Mouse (Mus musculus) liver, adult (tissue): ENCODE data around the gene Ccni.

Experiments used
- GATA4 ChIP-seq: IDR thresholded peaks from 2 replicates; pipeline ENCODE4 v1.6.1; 2014; ENCODE audit warnings: mild to moderate bottlenecking, low read length; ENCODE audit not compliant: insufficient replicate concordance

The Ccni gene

DNA sequence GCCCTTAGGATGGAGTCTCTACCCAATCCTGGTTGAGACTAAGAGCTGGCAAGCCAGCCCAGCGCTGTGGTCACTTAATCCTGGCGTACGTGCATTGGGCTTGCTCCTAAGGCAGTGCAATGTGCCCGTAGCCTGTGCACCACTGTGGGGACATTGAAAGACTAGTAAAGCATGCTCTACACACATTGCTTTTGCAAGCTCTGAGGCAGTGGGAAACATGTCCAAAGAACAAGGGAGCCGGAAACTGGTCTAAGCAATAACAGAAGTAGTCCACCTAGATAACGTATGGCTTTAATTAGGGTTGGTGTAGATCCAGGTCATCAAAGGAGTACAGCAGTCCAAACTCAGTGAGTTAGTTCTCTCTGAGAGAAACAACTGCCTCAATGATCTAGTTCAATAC, 37.6 kb downstream of the Ccni start:
- no peak for TF ChIP-seq GATA4

DNA sequence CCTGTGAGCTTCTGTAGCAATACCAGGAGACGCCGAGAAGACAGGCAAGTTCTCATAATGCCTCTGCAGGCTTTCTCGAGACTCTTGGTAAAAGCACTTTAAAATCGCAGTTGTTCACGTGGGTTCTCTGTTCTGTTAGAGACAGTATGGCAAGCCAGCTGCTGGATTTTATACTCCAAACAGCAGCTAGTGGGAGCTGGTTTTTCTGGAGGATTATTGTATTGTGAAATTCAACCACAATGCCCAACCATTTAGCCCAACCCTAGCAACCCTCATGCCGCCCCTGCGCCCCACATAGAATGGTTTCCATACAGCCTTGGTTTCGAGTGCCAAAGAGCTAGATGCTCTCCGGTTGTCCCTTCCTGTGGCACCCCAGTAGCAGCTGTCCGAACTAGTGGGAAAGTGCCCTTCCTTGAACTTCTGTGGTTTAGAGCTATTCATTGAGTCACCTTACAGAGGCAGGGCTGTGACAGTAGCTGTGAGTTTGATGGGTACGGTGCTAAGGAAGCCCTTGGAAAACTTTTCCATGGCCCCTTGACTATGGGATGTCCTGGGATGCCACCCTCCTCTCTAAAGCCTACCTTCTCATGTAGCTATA, 38.3 kb downstream of the Ccni start:
- TF ChIP-seq GATA4 = no peak

DNA sequence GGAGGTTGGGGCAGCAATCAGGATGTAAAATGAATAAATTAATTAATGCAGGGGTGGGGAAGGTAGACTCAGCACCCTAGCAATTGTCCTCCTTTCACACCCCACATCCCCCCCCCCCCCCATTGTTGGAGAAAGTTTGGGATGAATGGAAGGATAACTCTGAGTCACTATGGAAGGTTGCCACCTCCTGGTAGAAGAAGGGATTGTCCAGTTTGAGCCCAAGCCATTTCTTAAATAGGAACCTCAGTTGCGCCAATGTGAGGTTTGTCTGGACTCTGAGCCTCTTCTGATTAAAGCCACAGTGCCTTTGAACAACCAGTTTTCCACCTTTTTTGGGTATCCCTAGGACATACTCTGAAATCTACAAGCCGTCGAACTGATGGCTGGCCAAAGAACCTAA, 42.8 kb downstream of the Ccni start:
- no peak for TF ChIP-seq GATA4

DNA sequence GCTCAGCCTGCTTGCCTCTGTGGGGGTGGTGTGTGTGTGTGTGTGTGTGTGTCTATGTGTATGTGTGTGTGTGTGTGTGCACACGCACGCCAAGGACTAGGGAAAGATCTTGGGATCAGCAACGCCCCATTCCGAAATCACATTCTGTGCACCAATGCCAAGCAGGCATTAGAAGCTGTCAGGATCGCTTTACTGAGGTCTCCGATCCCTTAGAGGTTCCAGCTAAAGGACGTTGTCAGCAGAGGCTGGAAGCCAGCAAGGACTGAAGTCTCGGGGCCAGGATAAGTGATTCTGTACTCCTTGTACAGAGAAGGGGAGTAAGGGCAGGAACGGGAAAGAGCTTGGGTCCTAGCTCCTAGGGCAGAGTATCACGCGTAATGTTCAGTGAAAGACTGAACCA, 51.9 kb downstream of the Ccni start:
- TF ChIP-seq GATA4 = no peak

DNA sequence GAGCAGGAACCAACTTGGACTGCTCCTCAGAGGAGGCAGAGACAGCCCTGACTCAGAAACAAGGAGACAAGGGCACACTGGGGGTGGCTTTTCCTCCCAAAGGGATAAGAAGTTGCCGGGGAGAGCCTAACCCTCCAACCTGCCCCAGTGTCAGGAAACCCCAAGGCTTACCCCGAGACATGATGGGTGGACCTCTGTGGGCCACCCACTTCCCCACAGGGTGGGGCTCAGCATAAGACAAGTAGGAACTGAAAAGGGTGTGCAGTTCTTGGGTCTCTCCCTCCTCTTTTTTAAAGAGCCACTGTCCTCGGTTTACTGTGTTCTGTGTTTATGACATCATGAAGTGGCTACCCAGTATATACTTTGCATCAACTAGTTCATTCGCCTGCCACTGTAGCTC, 53.8 kb downstream of the Ccni start:
- TF ChIP-seq GATA4 = no peak

DNA sequence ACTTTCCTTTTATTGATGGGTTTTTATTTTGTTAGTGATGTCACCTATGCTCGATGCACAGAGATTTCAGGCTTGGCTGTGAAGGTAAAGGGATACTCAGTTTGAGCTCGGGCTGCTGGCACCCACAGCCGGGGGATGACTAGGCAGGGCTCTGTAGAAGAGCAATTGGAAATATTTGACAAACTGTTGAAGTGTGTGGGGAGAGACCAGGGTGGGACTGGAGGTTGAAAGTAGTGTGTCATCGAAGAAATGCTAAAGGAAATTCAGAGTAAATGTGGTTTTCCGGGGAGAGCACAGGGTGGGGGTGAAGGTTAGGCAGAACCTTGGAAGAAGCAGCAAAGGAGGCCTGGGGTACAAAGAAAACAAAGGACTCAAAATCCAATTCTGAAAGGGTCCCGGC, 54.3 kb downstream of the Ccni start:
- no peak for TF ChIP-seq GATA4

DNA sequence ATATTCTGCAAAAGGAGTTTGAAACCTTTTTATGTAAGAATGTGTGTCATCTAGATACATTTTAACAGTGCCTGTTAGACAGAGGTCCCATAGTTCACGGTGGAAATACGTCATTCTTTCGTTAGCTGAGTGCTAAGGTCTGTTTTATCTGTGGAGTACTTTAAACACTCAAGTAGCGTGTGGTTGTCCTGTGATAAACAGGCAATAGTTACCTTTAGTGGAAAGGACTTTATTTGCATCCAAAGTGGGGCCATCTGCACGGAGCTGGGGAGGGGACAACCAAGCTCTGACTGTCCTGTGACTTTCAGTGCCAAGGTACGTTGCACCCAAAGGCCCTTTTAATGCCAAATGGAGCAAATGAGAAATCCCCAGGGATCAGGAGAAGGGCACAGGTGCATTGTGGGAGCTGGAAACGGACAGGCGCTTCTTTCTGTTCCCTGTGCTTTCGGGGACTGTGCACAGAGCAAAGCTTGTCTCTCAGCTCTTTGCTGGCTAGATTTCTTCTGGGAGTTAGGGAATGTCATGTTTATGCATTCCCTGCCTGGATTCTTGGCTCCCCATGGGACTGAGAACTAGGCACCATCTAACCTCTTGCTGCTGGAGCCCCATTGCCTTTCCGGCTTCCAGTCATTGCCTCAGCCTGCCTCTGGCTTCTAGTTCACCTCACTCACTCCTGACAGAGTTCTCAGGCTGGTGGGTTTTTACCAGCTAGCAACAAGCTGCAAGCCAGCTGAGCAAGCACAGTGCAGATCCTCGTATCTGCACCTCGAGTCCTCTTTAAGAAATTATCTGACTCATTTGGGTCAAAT, 56.1 kb downstream of the Ccni start:
- no peak for TF ChIP-seq GATA4

DNA sequence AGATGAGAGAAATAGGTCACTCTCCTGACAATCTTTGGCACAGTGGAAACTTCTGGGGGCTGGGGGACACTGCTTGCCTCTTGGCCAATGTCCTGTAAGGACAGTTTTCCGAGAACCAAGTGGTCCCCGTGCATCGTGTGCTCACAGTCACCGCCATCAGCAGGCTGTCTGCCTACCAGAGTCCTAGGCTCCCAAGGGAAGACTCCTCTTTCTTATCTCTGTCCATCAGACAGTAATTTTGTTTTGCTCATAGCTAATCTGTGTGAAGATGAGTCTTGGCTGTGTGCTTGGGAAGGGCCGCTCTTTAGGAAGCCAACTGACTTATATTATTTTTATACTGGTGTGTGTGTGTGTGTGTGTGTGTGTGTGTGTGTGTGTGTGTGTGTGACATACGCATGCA, 60.8 kb downstream of the Ccni start:
- no peak for TF ChIP-seq GATA4

DNA sequence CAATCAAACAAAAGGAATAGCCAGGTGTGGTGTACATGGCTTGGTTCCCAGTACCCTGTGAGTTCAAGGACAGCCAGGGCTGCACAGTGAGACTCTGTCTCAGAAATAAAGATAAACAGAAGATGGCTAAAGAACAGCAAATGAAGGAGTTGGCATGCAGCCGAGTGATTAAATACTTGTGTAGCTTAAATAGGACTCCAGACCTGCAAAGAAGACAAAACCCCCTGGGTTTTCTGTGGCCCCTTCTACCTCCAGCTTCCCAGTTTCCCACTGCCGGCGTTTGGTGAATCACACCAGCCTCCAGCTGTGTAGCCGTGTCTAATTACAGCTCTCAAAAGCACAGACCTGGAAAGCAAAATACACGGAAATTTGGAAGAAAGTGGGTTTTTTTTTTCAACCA, 61.4 kb downstream of the Ccni start:
- TF ChIP-seq GATA4 = no peak

DNA sequence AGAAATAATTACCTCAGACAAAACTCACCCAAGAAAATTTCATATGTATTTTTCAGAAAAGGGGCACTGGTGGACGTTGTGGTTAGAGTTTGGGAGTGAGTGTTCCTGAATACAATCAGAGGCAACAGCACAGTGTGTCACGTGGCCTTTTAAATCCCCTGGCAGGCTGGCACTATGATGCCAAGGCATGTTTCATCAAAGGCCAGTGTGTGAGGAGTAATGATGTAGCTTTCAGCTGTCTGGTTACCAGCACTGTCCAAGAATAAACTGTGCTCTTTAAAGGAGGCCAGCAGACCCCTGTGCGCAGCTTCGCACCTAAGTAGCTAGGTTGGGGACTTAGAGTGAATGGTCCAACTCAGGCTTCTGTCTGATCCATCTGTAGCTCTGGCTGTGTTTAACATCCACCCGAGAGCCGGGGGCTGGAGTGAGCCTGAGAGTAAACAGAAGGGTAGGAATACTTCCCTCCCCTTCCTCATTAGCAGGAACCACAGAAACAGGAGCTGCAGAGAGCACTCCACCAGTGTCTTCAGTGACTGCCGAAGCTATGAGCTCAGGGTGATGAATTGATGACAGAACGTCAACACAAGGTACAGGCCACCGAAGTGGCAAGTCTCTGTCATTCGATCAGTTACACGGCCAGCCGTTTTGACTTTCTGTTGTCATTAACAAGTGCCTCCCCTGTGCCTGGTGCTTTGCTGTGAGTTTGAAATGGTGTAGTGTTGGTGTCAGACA, 62.8 kb downstream of the Ccni start:
- TF ChIP-seq GATA4 = no peak

DNA sequence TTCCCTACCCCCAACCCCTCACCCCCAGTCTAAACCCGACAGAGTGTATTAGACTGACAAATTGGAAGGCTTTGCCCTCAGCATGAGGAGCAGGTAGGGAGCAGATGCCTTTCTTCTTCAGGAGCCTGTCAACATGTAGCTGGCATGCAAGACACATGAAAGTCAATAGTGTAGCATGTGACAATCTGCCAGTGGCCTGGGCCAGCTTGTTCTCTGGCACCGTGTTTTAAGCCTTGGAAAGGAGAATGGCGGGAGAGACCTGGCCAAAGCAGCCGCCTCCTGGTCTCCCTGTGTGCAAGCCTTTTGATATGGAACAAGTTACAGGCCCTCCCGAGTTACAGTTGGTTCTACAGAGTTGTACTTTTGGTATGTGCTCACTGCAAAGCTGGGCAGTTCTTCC, 65.5 kb downstream of the Ccni start:
- TF ChIP-seq GATA4 = no peak

DNA sequence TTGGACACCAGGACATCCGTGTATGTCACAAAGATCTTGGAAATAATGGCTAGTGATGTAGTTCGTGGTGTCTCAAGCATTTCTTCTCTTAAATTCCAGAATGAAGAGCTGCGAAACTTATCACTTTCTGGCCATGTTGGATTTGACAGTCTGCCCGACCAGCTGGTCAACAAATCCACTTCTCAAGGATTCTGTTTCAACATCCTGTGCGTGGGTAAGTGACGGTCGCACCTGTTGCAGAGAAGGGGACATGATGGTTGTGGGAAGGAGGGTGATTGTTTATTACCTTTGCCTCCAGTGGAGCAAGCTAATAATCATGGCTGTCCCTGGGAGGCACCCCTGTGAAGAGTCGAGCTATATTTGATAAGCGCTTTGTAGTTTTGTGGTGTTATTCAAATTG, 66.9 kb downstream of the Ccni start:
- TF ChIP-seq GATA4 = no peak

DNA sequence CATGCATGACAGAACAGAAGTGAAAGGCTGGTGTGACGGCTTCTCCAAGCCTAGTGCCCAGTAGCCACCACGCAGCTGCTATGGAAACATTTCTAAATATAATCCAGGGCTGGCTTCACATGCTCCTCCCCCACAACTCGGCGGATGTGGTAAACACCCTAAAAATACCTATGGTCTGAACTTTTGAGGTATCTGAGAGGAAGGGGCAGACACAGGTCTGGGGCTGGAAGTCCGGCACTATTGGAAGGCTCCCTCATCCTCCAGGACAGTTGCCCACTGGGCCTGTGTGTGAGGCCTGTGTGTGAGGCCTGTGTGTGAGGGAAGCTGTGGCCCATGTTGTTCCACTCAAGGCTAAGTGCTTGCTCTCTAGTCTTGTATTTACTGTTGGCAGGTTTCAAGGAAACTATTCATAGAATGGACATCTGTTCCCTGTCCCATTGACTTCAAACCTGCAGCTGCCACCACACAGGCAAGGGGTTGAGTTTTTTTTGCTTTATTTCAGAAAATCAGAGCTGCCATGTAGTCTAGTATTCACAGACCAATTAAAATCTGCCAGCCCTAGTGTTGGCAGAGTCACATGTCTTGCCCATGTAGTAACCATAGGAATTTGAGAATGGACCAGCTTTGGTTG, 69.2 kb downstream of the Ccni start:
- TF ChIP-seq GATA4 = no peak

DNA sequence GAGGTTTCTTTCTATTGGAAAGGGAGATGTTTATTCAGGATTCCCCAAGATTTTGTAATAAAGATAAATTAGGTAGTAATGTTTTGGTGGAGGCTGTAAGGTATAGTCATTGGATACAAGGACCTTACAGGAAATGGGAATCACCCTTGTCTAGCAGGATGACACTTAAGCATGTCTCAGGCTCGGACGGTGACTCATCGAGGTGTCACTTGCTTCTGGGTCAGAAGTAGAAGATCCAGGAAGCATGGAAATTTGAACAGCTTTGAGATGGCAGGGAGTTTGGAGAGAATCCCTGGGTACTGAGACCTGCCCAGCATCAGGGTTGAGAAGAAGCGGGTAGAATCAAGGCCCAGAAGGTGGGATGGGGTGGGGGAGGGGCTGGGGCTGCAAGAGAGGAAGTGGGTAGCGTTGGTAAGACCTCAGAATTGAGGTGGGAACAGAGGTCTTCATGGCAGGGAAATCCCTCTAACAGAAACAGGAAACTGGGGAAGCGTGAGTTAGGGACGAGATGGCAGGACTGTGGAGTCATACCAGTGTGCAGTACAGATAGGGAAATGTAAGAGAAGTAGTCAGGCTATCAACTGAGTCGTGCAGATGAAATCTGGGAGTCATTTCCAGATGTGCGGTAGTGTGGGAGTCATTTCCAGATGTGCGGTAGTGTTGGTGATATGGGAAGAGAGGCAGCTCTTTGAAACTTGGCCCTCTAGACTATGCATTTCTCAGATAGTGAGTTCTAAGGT, 70.8 kb downstream of the Ccni start:
- no peak for TF ChIP-seq GATA4
